Mouse (Mus musculus) adrenal gland, adult (tissue): ENCODE measurements around the gene Gm20388.

Experiments used
- DNase-seq, 2 experiments: peaks; one replicate each; pipeline ENCODE4 v3.0.0; 2022 to 2023; ENCODE audit warnings: low spot score in 1 of 2; ENCODE audit not compliant: inconsistent age in 2 of 2

Gene Gm20388

GRCm38 (mm10) chr8:121391254-121391653 lies 1480.6 kb downstream of the Gm20388 start:
- no peak for DNase-seq

GRCm38 (mm10) chr8:121391771-121392170 lies 1481.1 kb downstream of the Gm20388 start:
- DNase-seq = peak in 1 of 2 experiments; percentile 44

GRCm38 (mm10) chr8:121392482-121392881 lies 1481.8 kb downstream of the Gm20388 start:
- peak in 1 of 2 experiments; percentile 47 for DNase-seq

GRCm38 (mm10) chr8:121393111-121393510 lies 1482.5 kb downstream of the Gm20388 start:
- peak; percentile 58 to 87 for DNase-seq

GRCm38 (mm10) chr8:121394686-121395085 lies 1484.0 kb downstream of the Gm20388 start:
- no peak for DNase-seq

- DNase-seq = no peak
These were observed 1484.7 kb downstream of the Gm20388 start for GRCm38 (mm10) chr8:121395316-121395715.

- no peak for DNase-seq
These were observed 1485.5 kb downstream of the Gm20388 start for GRCm38 (mm10) chr8:121396151-121396550.

- DNase-seq = no peak
These were observed 1486.6 kb downstream of the Gm20388 start for GRCm38 (mm10) chr8:121397201-121397698.

- DNase-seq = no peak
These were observed 1487.4 kb downstream of the Gm20388 start for GRCm38 (mm10) chr8:121398081-121398480.

- DNase-seq = no peak
These were observed 1488.1 kb downstream of the Gm20388 start for GRCm38 (mm10) chr8:121398724-121399123.

GRCm38 (mm10) chr8:121399173-121399572 lies 1488.5 kb downstream of the Gm20388 start:
- no peak for DNase-seq

- no peak for DNase-seq
These were observed 1489.9 kb downstream of the Gm20388 start for GRCm38 (mm10) chr8:121400581-121400980.

GRCm38 (mm10) chr8:121403821-121404220 lies 1493.2 kb downstream of the Gm20388 start:
- DNase-seq = no peak

GRCm38 (mm10) chr8:121418081-121418480 lies 1507.4 kb downstream of the Gm20388 start:
- DNase-seq = peak in 1 of 2 experiments; percentile 79

GRCm38 (mm10) chr8:121419551-121419950 lies 1508.9 kb downstream of the Gm20388 start:
- DNase-seq = peak in 1 of 2 experiments; percentile 52

- DNase-seq = peak in 1 of 2 experiments; percentile 67
These were observed 1510.4 kb downstream of the Gm20388 start for GRCm38 (mm10) chr8:121421009-121421408.

- no peak for DNase-seq
These were observed 1513.4 kb downstream of the Gm20388 start for GRCm38 (mm10) chr8:121424080-121424479.

GRCm38 (mm10) chr8:121424600-121424999 lies 1514.0 kb downstream of the Gm20388 start:
- peak in 1 of 2 experiments; percentile 52 for DNase-seq

GRCm38 (mm10) chr8:121431499-121431898 lies 1520.9 kb downstream of the Gm20388 start:
- DNase-seq = peak in 1 of 2 experiments; percentile 50

GRCm38 (mm10) chr8:121433466-121433865 lies 1522.8 kb downstream of the Gm20388 start:
- DNase-seq = no peak

GRCm38 (mm10) chr8:121436656-121437055 lies 1526.0 kb downstream of the Gm20388 start:
- DNase-seq = peak in 1 of 2 experiments; percentile 64

- DNase-seq = no peak
These were observed 1526.9 kb downstream of the Gm20388 start for GRCm38 (mm10) chr8:121437506-121437905.

GRCm38 (mm10) chr8:121438111-121438510 lies 1527.5 kb downstream of the Gm20388 start:
- no peak for DNase-seq
